ENCODE assay signal across 10 mouse cellular contexts in the genomic region with DNA sequence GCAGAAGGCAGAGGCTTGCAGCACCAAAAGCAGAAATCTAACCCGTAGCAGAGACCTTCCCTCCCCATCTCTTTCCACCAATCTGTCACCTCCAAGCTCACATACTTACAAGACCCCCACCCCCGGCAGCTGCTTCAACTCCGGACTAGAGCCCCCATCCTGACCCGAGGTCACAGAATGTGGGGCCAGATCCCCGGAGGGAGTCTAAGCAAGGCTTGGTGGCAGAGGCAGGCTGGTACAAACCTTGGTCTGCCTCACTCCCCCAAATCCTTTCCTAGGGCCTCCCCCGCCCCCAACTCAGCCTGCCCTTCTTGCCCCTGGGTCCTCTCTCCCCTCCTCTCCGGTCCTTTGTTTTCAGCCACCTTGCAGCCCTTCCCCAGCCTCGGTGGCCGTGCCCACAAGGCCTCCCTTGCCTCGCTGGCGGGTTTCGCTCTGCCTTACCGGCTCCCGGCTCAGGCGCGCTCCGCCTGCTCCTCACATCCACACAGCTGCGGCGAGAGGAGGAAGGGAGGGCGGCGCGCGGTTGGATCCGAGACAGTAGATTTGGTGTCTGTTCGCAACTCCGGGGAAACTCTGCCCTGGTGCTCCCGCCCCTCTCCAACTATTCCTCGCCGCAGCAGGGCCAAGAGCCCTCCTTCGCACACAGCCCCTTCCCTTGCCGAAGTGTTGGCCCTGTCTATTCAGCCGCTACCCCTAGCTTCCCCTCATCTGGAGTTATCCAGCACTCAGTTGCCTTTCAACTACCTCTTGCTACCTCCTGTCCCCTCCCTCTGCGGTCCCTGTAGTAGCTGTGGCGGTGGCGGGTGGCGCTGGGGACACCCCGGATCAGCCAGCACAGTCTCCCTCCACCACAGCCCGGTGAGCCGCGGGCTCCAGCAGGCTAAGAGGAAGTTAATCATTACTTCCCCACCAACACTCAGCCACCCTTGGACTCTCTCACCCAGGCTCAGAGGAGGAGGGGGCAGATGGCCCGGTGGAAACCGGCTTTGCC. TPM values are rescaled to one million over a fixed set of nuclear protein-coding genes. Genes with fewer than 3 reads are reported as not detected.
DNase-seq lines count a peak whose midpoint lies in the region; ATAC-seq and TF ChIP-seq lines count a peak whose summit lies in the region.
"Had no signal": no experiment of that assay in that cellular context is flagged by ENCODE, and none has a peak within 500 bp of the region (broad histone marks: within the 10 kb centered on the region; RNA-seq: fewer than 3 reads in every experiment).

No protein-coding gene starts in this region.

- no peaks in the 10 kb centered on the region for H3K36me3 ChIP-seq in hindbrain, embryonic 14.5 days (replicated peaks; ENCODE audit: control insufficient read depth, insufficient read depth)
- H3K36me3 ChIP-seq in liver, adult 2 months (ENCODE audit: control insufficient read depth, insufficient read depth, low read length), result no peaks in the 10 kb centered on the region

- H3K9ac ChIP-seq in hindbrain, embryonic 14.5 days, result peak overlapping the region; percentile 62
- peak overlapping the region; percentile 35; the same call in 1 of the 2 replicates for H3K9ac ChIP-seq in liver, adult 2 months (ENCODE audit: low read depth, low read length)

- peak overlapping the region; percentile 47 for H3K4me2 ChIP-seq in hindbrain, embryonic 14.5 days (replicated peaks)

- peak overlapping the region; percentile 29 for H3K4me3 ChIP-seq in hindbrain, embryonic 14.5 days (replicated peaks; ENCODE audit: low read length)
- peak overlapping the region; percentile 22; the same call in 1 of the 2 replicates for H3K4me3 ChIP-seq in liver, adult 2 months (ENCODE audit: insufficient read depth, low read depth, low read length)

- H3K4me1 ChIP-seq in hindbrain, embryonic 14.5 days (replicated peaks; ENCODE audit: control insufficient read depth, insufficient read depth, low read length), result peaks cover 6% of the 10 kb centered on the region
- no peaks in the 10 kb centered on the region for H3K4me1 ChIP-seq in liver, adult 2 months (ENCODE audit: control insufficient read depth, insufficient read depth, low read length)

- H3K9me3 ChIP-seq in hindbrain, embryonic 14.5 days (ENCODE audit: control insufficient read depth, low read length), result no peaks in the 10 kb centered on the region

- H3K27ac ChIP-seq in hindbrain, embryonic 14.5 days, result peak overlapping the region; percentile 87
- H3K27ac ChIP-seq in liver, adult 2 months (replicated peaks; ENCODE audit: insufficient read depth, low read depth, low read length), result no peak overlapping the region

- no peaks in the 10 kb centered on the region for H3K79me2 ChIP-seq in liver, adult 2 months (ENCODE audit: control insufficient read depth, insufficient read depth, low read length)

- H3K27me3 ChIP-seq in hindbrain, embryonic 14.5 days (ENCODE audit: control insufficient read depth, insufficient read depth, low read length), result peaks cover 99% of the 10 kb centered on the region
- peaks cover 35% of the 10 kb centered on the region for H3K27me3 ChIP-seq in liver, adult 2 months (ENCODE audit: control insufficient read depth, insufficient read depth, low read length)

- 0 out of 2 replicates have a peak, but pooled peaks have one; percentile 6 for ATAC-seq in cerebellum, adult (ENCODE audit: insufficient number of reproducible peaks, low FRiP score, low TSS enrichment)
- ATAC-seq in common myeloid progenitor, adult 5-6 weeks (replicated peaks; ENCODE audit: low read depth, poor library complexity, severe bottlenecking), result peak; percentile 84
- ATAC-seq in hindbrain, embryonic 14.5 days (ENCODE audit: low FRiP score), result no peak

- no peak for DNase-seq in cerebellum, adult 18-20 months
- no peak for DNase-seq in hindbrain, embryonic 14.5 days (ENCODE audit: low spot score)
- DNase-seq in liver, adult 2 months (ENCODE audit: extremely low read depth, low read depth, low spot score), result peak; percentile 84
- DNase-seq in yolk sac, embryonic 10.5 days (ENCODE audit: low spot score), result peak; percentile 87
- DNase-seq in urinary bladder, adult 18-20 months (ENCODE audit: low spot score in 2 of 2), result no peak
- no peak for DNase-seq in frontal cortex, postnatal 14 days (ENCODE audit: low spot score in 2 of 2)

- no peak for TF ChIP-seq CTCF in liver, adult 2 months (IDR thresholded peaks at IDR 0.05; ENCODE audit: low read depth, low read length)

- WGBS in hindbrain, embryonic 14.5 days, result under 1% methylated on average over 41 of the region's 42 CpGs
- WGBS in liver, adult 2 months, result 2% methylated on average over 42 of the region's 42 CpGs

- no peak for TF ChIP-seq POLR2A in liver, adult 2 months (IDR thresholded peaks at IDR 0.05; ENCODE audit: extremely low read depth, insufficient read depth, low read length)

RNA-seq across cellular contexts. Expression of a gene that starts 5.5 kb away (rescaled TPM):
- not detected in 2 replicates for total RNA-seq in common myeloid progenitor, adult 5-6 weeks (2017)
- 18.7 and 22.1 TPM in 2 replicates for polyA plus RNA-seq in hindbrain, embryonic 14.5 days (2014; fragmentation: Nextera tagmentation; extraction: Ambion mirVana)
- not detected in 2 replicates for total RNA-seq in liver, adult 2 months (2014; rRNA removed)
- not detected in 2 replicates for polyA plus RNA-seq in liver, adult 2 months (2012; rRNA removed)
- total RNA-seq: heart, postnatal 36 days had no signal
- polyA plus RNA-seq: C2C12 had no signal

Comparison
In these comparisons a context has a peak if more than half of its experiments do, and no peak if none do; other contexts are left out.
1. DNase-seq: peak in liver, adult 2 months (single experiment) and yolk sac, embryonic 10.5 days (single experiment); none in cerebellum, adult 18-20 months (0 of 2), hindbrain, embryonic 14.5 days (single experiment), urinary bladder, adult 18-20 months (0 of 2) and frontal cortex, postnatal 14 days (0 of 2).